Mouse (Mus musculus) left cerebral cortex, postnatal 14 days (tissue): ENCODE measurements at regions not wholly inside any gene's neighbourhood (a gene's known extent, or its start where the extent isn't known, plus 50 kb on each side); places are given as distances from the start of the nearest gene placed in this dataset.

Experiments
- DNase-seq, 2 experiments: peaks; one replicate each; pipeline ENCODE4 v3.0.0; 2021 to 2022; ENCODE audit warnings: low spot score in 2 of 2, mixed read lengths in 1 of 2
- intact Hi-C: fragments of 180-260 bp; cut with DNase I; formaldehyde crosslinking; loops from one replicate; pipeline ENCODE4 v1.15.1; 2025

GRCm38 (mm10) chr4:95283789-95284188, 231.8 kb upstream of the Jun start:
- intact Hi-C loops, result loop anchor here (10.0 kb wide), 1 partner anchor 581 kb away; no protein-coding TSS in a partner anchor
- DNase-seq, result no peak

- DNase-seq, result no peak
- intact Hi-C loops, result loop anchor here (10.0 kb wide), 1 partner anchor 581 kb away; no protein-coding TSS in a partner anchor
Measured at GRCm38 (mm10) chr4:95284192-95284591, 232.2 kb upstream of the Jun start.

- intact Hi-C loops, result loop anchor here (10.0 kb wide), 1 partner anchor 580 kb away; no protein-coding TSS in a partner anchor
- no peak for DNase-seq
Measured at GRCm38 (mm10) chr4:95284696-95285095, 232.7 kb upstream of the Jun start.

- intact Hi-C loops, result no loop called here
Measured at GRCm38 (mm10) chr4:95290321-95290720, 238.3 kb upstream of the Jun start.

GRCm38 (mm10) chr4:95294110-95294509, 242.1 kb upstream of the Jun start:
- intact Hi-C loops, result no loop called here
- DNase-seq, result no peak

More at GRCm38 (mm10) chr4:95290321-95290720, 238.3 kb upstream of the Jun start:
- DNase-seq, result no peak

GRCm38 (mm10) chr4:95301907-95302306, 249.9 kb upstream of the Jun start:
- no peak for DNase-seq
- intact Hi-C loops, result no loop called here

GRCm38 (mm10) chr4:95303337-95303736, 251.3 kb upstream of the Jun start:
- DNase-seq, result peak in 1 of 2 experiments; percentile 11
- intact Hi-C loops, result no loop called here

GRCm38 (mm10) chr4:95304006-95304405, 252.0 kb upstream of the Jun start:
- intact Hi-C loops, result no loop called here
- no peak for DNase-seq

GRCm38 (mm10) chr4:95307134-95307533, 250.2 kb upstream of the Fggy start:
- no peak for DNase-seq
- intact Hi-C loops, result no loop called here

- intact Hi-C loops, result no loop called here
- no peak for DNase-seq
Measured at GRCm38 (mm10) chr4:95308469-95308895, 248.8 kb upstream of the Fggy start.

- DNase-seq, result no peak
- intact Hi-C loops, result no loop called here
Measured at GRCm38 (mm10) chr4:95310410-95310809, 246.9 kb upstream of the Fggy start.

- intact Hi-C loops, result no loop called here
Measured at GRCm38 (mm10) chr4:95317821-95318290, 239.5 kb upstream of the Fggy start.

GRCm38 (mm10) chr4:95318561-95318960, 238.7 kb upstream of the Fggy start:
- DNase-seq, result no peak

More at GRCm38 (mm10) chr4:95317821-95318290, 239.5 kb upstream of the Fggy start:
- DNase-seq, result peak; percentile 15 to 20

GRCm38 (mm10) chr4:95319036-95319435, 238.3 kb upstream of the Fggy start:
- DNase-seq, result no peak
- intact Hi-C loops, result no loop called here

More at GRCm38 (mm10) chr4:95318561-95318960, 238.7 kb upstream of the Fggy start:
- intact Hi-C loops, result no loop called here

- DNase-seq, result no peak
- intact Hi-C loops, result no loop called here
Measured at GRCm38 (mm10) chr4:95325861-95326260, 231.4 kb upstream of the Fggy start.

GRCm38 (mm10) chr4:95339822-95340221, 217.5 kb upstream of the Fggy start:
- DNase-seq, result no peak
- intact Hi-C loops, result no loop called here

- no peak for DNase-seq
- intact Hi-C loops, result no loop called here
Measured at GRCm38 (mm10) chr4:95340926-95341325, 216.4 kb upstream of the Fggy start.

- peak; percentile 10 to 20 for DNase-seq
- intact Hi-C loops, result no loop called here
Measured at GRCm38 (mm10) chr4:95346722-95347197, 210.5 kb upstream of the Fggy start.

- DNase-seq, result no peak
- intact Hi-C loops, result no loop called here
Measured at GRCm38 (mm10) chr4:95347436-95347835, 209.9 kb upstream of the Fggy start.

- no peak for DNase-seq
- intact Hi-C loops, result no loop called here
Measured at GRCm38 (mm10) chr4:95348405-95349123, 208.7 kb upstream of the Fggy start.

GRCm38 (mm10) chr4:95353894-95354319, 203.4 kb upstream of the Fggy start:
- intact Hi-C loops, result no loop called here
- peak in 1 of 2 experiments; percentile 20 for DNase-seq
